15 mouse cellular contexts compared by ENCODE assay signal in genomic region chr15:92743624-92744023, GRCm38 (mm10).
DNase-seq lines count a peak whose midpoint lies in the region; ATAC-seq and TF ChIP-seq lines count a peak whose summit lies in the region.
"Had no signal": no experiment of that assay in that cellular context is flagged by ENCODE, and none has a peak within 500 bp of the region (broad histone marks: within the 10 kb centered on the region; RNA-seq: fewer than 3 reads in every experiment).

No protein-coding gene starts in this region.

- no peaks in the 10 kb centered on the region for H3K36me3 ChIP-seq in hindbrain, postnatal 0 days (ENCODE audit: insufficient read depth, low read length)

- 21% methylated on average over 6 of the region's 6 CpGs for WGBS in hindbrain, postnatal 0 days

- no peak overlapping the region for H3K4me3 ChIP-seq in hindbrain, postnatal 0 days (ENCODE audit: low read length)
- H3K4me3 ChIP-seq: gastrocnemius, adult 2 months had no signal

- intact Hi-C loops in left cerebral cortex, postnatal 14 days (cut with DNase I): no loop called here

- H3K27ac ChIP-seq in hindbrain, postnatal 0 days: no peak overlapping the region; the same call in 1 of the 2 replicates
- H3K27ac ChIP-seq: gastrocnemius, adult 2 months; liver, embryonic 14.5 days had no signal

- peaks cover 6% of the 10 kb centered on the region; the same call in 1 of the 2 replicates for H3K4me1 ChIP-seq in hindbrain, postnatal 0 days (ENCODE audit: insufficient read depth, low read length)

- no peaks in the 10 kb centered on the region for H3K9me3 ChIP-seq in hindbrain, postnatal 0 days (ENCODE audit: low read length)

- 0 out of 2 replicates have a peak, but pooled peaks have one; percentile 27 for ATAC-seq in hindbrain, postnatal 0 days
- ATAC-seq: intestine, postnatal 0 days had no signal

- no peak overlapping the region for H3K9ac ChIP-seq in hindbrain, postnatal 0 days (replicated peaks; ENCODE audit: low read length)
- H3K9ac ChIP-seq: liver, embryonic 14.5 days had no signal

- H3K4me2 ChIP-seq in hindbrain, postnatal 0 days (ENCODE audit: low read depth, low read length): no peak overlapping the region

- DNase-seq in embryo, embryonic 11 days: peak; percentile 11
- DNase-seq in embryo, embryonic 10.5 days (ENCODE audit: low spot score): no peak
- peak; percentile 7 for DNase-seq in right cerebral cortex, adult 18-20 months
- DNase-seq in right cerebral cortex, postnatal 14 days: no peak
- DNase-seq in hindbrain, postnatal 0 days (ENCODE audit: low spot score): peak; percentile 83
- DNase-seq in retina, postnatal 7 days (ENCODE audit: low read depth, low spot score): peak; percentile 39
- no peak for DNase-seq in left cerebral cortex, postnatal 14 days (ENCODE audit: low spot score in 2 of 2)
- DNase-seq in lung, postnatal 14 days: no peak
- DNase-seq: adrenal gland, adult 8-10 months; gastrocnemius, adult 2 months; heart, postnatal 14 days; kidney, postnatal 14 days; lung, postnatal 36 days had no signal

- no peak for TF ChIP-seq CTCF in hindbrain, postnatal 0 days (IDR thresholded peaks at IDR 0.05; ENCODE audit: low read depth)

- no peaks in the 10 kb centered on the region for H3K27me3 ChIP-seq in hindbrain, postnatal 0 days (ENCODE audit: insufficient read depth, low read length)

Comparison
In these comparisons a context has a peak if more than half of its experiments do, and no peak if none do; other contexts are left out.
1. DNase-seq: peak in embryo, embryonic 11 days (single experiment), right cerebral cortex, adult 18-20 months (single experiment), hindbrain, postnatal 0 days (single experiment) and retina, postnatal 7 days (single experiment); none in embryo, embryonic 10.5 days (single experiment), right cerebral cortex, postnatal 14 days (single experiment), left cerebral cortex, postnatal 14 days (0 of 2) and lung, postnatal 14 days (single experiment).